Mouse (Mus musculus) kidney, postnatal 0 days (tissue): Measurements from ENCODE around the gene Rnaset2b. TPM values are rescaled to one million over a fixed set of nuclear protein-coding genes. Genes with fewer than 3 reads are reported as not detected.
"Not testable (repeated sequence)": the region's sequence is repeated elsewhere in the genome, so short reads cannot be mapped to it uniquely, and the experiment has no call there.

Experiments used
- ATAC-seq: fragments of 200-750 bp; cut with Nextera tagmentation; replicated peaks from 2 replicates; pipeline ENCODE4 v1.8.0; 2017; ENCODE audit warnings: low read depth, moderate number of reproducible peaks, moderate TSS enrichment, moderate library complexity; ENCODE audit not compliant: low FRiP score
- DNase-seq: peaks from one replicate; pipeline ENCODE4 v3.0.0-alpha.2; 2016; ENCODE audit warnings: low spot score
- H3K27ac ChIP-seq: fragments of 300-500 bp; sonication (generic); 2 replicates; pipeline ENCODE4 v1.5.1; 2014; ENCODE audit warnings: mild to moderate bottlenecking
- H3K27me3 ChIP-seq: fragments of 300-500 bp; sonication (generic); 2 replicates; pipeline ENCODE4 v1.6.1; 2014; ENCODE audit warnings: low read length, mixed read lengths; ENCODE audit not compliant: insufficient read depth
- H3K36me3 ChIP-seq: fragments of 300-500 bp; sonication (generic); 2 replicates; pipeline ENCODE4 v1.6.1; 2014; ENCODE audit warnings: low read length, mixed read lengths; ENCODE audit not compliant: insufficient read depth
- H3K4me1 ChIP-seq: fragments of 300-500 bp; sonication (generic); replicated peaks from 2 replicates; pipeline ENCODE4 v1.6.1; 2014; ENCODE audit warnings: antibody characterized with exemption, low read length, mixed read lengths; ENCODE audit not compliant: insufficient read depth
- H3K4me2 ChIP-seq: fragments of 300-500 bp; sonication (generic); 2 replicates; pipeline ENCODE4 v1.6.1; 2014; ENCODE audit warnings: mild to moderate bottlenecking, low read length, moderate library complexity, mixed read lengths
- H3K4me3 ChIP-seq: fragments of 300-500 bp; sonication (generic); replicated peaks from 2 replicates; pipeline ENCODE4 v1.5.1; 2014; ENCODE audit warnings: low read depth, low read length
- H3K9ac ChIP-seq: fragments of 300-500 bp; sonication (generic); 2 replicates; pipeline ENCODE4 v1.6.1; 2014; ENCODE audit warnings: low read depth, low read length
- H3K9me3 ChIP-seq: fragments of 300-500 bp; sonication (generic); replicated peaks from 2 replicates; pipeline ENCODE4 v1.6.1; 2016; ENCODE audit warnings: low read length, inconsistent platforms, mixed read lengths
- WGBS: fragments of 180-500 bp; shearing (Covaris S2); extraction: QIAGEN DNeasy Blood & Tissue Kit; methylation state at CpG from one replicate; pipeline ENCODE4 v1.1.7; 2014; 5-methylcytosine and 5-hydroxymethylcytosine counted together
- polyA plus RNA-seq: library from polyadenylated mRNA; unstranded; fragments of >200 nt; fragmentation: Nextera tagmentation; extraction: Ambion mirVana; gene quantifications from 2 replicates; pipeline ENCODE4 v1.2.1, GENCODE M21; 2015

Gene Rnaset2b
- polyA plus RNA-seq, 1 experiment from 2014 or later, result 580 TPM

DNA sequence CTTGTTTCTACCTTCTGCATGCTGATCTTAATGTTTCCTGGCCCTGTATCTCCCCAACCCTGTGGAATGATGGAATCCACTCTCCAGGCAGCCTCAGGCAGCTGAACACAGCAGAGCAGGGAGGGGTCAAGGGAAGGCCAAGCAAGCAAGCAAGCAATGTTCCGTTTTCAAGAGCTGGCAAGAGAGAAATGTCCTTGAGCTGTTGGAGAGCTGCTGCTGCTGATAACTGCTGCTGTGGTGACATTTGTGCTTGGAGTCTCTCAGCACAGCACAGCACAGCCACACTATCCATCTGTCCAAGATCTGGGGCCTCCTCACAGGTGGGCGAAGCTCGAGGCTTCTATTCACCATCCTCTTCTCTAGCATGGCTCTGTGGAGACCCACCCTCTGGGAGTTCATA, 33.0 kb downstream of the Rnaset2b start:
- DNase-seq, H3K36me3 ChIP-seq, ATAC-seq: not testable (repeated sequence)

DNA sequence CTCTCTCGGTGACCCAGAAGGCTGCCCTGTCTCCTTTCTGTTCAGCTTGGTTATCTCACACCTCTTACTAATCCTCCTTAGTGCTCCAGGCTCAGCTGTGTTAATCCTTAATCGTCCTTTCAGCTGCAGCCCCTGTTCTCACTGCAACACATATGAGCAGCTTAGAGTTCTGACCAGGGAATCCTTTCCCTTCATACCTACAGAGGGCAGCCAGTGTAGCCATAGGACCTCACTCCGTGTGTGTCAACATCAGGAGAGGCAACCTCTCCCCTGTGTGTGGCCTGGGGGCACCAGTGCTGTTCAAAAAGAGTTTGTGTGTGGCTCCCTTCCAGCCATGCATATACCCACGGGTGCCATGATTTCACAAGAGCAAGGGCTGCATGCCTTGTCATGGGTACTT, 35.2 kb downstream of the Rnaset2b start:
- not testable (repeated sequence) for ATAC-seq, H3K4me3 ChIP-seq, H3K9ac ChIP-seq, H3K27me3 ChIP-seq, H3K27ac ChIP-seq, H3K4me2 ChIP-seq, H3K36me3 ChIP-seq, H3K9me3 ChIP-seq, DNase-seq, H3K4me1 ChIP-seq
- 59% methylated on average over 3 of the region's 4 CpGs for WGBS

More for the DNA sequence above, 33.0 kb downstream of the Rnaset2b start:
- not testable (repeated sequence) for H3K4me3 ChIP-seq, H3K9me3 ChIP-seq, H3K4me2 ChIP-seq, H3K9ac ChIP-seq, H3K4me1 ChIP-seq, H3K27me3 ChIP-seq, H3K27ac ChIP-seq
- WGBS, result no CpG with 5 or more reads among the region's 3 CpGs

DNA sequence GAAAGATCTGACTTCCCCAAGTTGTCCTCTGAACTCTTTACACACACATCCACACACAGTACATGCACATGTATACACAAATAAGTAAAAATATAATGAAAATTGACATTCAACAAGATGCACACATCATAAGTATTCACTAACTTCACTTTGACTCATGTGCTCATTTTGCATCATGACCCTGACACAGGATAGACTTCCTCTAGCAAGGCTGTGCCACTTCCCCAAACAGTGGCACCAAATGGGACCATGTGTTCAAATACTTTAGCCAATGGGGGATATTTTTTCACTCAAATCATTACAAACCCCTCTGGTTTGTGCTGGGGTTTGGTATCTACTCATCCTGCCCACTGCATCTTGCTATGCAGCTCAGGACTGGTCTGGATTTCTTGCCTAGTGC, 38.5 kb downstream of the Rnaset2b start:
- H3K9me3 ChIP-seq, DNase-seq, H3K9ac ChIP-seq, H3K27ac ChIP-seq, H3K4me2 ChIP-seq, ATAC-seq, H3K27me3 ChIP-seq, H3K36me3 ChIP-seq, H3K4me3 ChIP-seq, H3K4me1 ChIP-seq: not testable (repeated sequence)

DNA sequence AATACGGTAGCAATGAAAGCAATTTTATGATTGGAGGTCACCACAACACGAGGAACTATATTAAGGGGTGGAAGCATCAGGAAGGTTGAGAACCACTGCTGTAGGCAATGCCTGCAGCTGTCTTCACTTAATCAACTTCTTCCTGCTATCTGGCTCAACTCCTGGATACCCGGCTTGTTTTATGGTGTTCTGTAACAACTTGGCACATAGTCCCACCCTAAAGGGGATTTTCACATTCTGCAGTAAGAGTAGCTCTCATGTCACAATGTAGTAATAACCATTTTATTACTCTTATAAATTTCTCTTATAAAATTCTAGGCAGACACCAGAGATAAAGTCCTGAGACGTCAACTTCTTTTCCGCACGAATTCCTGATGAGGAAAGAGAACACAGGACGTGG, 39.0 kb downstream of the Rnaset2b start:
- H3K9me3 ChIP-seq, H3K36me3 ChIP-seq, H3K4me1 ChIP-seq, H3K4me3 ChIP-seq, ATAC-seq, H3K27me3 ChIP-seq, H3K9ac ChIP-seq, H3K27ac ChIP-seq, H3K4me2 ChIP-seq, DNase-seq: not testable (repeated sequence)
- WGBS, result no CpG with 5 or more reads among the region's 7 CpGs

DNA sequence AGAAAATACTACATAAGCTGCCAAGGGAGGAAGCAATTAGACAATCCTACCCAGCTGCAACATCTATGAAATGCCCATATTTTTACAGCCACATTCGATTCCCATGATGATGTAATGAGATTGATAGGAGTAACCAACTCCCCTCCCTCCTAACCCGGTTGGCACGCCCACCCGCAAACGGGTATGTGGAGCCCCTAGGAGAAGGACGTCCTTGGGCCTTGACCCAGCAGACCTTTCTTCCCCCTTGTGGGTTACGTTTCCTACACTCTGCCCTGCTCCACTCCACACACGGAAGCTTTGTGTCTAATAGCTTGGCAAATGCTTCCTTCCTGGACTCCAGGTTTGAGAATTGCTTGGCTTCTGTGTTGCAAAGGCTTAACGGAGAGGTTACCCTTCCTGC, 39.5 kb downstream of the Rnaset2b start:
- WGBS, result 51% methylated on average over 4 of the region's 9 CpGs
- H3K27me3 ChIP-seq, H3K36me3 ChIP-seq, H3K9me3 ChIP-seq, H3K4me3 ChIP-seq, H3K27ac ChIP-seq, H3K4me2 ChIP-seq, H3K4me1 ChIP-seq, H3K9ac ChIP-seq, ATAC-seq: not testable (repeated sequence)
- peak; percentile 1 for DNase-seq

DNA sequence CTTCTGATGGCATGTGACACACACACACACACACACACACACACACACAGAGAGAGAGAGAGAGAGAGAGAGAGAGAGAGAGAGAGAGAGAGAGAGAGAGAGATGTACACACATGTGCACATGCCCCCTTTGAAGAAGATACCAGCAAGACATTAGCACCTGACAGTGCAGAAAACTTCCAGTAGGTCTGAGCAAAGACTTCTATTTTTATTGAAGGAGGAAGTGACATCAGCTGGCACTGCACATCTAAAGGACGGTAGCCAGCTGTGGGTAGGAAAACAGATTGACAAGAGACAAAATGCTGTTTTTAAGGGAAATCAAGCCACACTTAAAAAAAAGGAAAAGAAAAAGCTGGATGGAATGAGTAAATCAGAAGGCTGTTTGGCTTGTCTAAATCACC, 43.8 kb downstream of the Rnaset2b start:
- H3K27ac ChIP-seq, H3K9me3 ChIP-seq, H3K27me3 ChIP-seq, H3K4me1 ChIP-seq, ATAC-seq, H3K4me3 ChIP-seq, DNase-seq, H3K4me2 ChIP-seq, H3K36me3 ChIP-seq, H3K9ac ChIP-seq: not testable (repeated sequence)
- WGBS, result no CpG with 5 or more reads among the region's 1 CpGs

DNA sequence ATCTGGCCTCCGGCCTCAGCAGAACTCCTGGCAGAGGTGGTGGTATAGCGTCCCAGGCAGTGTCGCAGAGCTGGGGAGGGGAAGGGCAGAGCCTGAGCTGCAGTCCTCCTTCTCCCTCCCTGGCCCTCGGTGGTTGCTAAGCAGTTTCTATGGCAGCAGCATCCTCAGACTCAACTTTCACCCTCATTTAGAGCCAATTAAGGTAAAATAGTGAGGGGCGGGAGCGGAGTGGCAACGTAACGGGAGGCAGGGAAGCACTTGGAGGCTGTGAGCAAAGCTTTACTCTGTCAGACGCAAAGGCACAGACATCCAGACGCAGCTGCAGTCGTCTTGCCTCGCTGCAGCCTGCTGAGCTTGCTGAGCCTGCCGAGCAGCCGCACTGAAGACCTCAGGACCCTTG, 54.8 kb downstream of the Rnaset2b start, which contains the start of gene Gm1604a:
Gm1604a (plus strand) TSS at position 312 of the 400 bp plus-strand sequence.
- H3K4me2 ChIP-seq, H3K27ac ChIP-seq, ATAC-seq, H3K9ac ChIP-seq, H3K27me3 ChIP-seq, H3K9me3 ChIP-seq, H3K4me3 ChIP-seq, H3K4me1 ChIP-seq, H3K36me3 ChIP-seq, DNase-seq: not testable (repeated sequence)
- WGBS, result 21% methylated on average over 5 of the region's 14 CpGs

DNA sequence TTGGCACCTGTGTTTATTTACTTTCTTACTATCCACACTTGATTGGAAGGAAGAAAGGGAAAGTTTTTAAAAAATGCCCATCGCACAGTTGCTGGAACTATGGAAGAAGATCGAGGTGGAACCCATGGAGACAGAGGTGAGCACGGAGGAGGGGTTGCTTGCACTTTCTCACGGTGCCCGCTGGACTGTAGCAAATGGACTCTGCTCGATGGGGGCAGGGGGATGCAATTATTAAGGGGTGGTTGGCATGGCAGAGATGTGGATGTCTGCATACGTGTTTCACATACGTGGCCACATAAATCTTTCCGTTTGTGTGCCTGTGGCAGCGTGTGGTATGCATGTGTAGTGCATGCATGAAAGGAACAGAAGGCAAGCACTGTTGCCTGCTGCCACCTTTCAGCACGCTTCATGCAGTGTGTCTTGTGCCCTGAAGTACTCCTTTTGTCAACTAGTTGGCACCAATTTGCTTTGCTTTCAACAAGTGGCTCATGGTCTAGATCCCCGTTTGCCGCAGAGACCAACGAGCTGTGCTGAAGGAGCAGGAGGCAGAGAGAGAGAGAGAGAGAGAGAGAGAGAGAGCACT, 55.4 kb downstream of the Rnaset2b start:
- not testable (repeated sequence) for H3K4me3 ChIP-seq, H3K4me2 ChIP-seq, H3K9ac ChIP-seq, H3K36me3 ChIP-seq, H3K9me3 ChIP-seq, H3K27ac ChIP-seq, DNase-seq, H3K27me3 ChIP-seq, H3K4me1 ChIP-seq
- WGBS, result 27% methylated on average over 3 of the region's 14 CpGs
- ATAC-seq, result peak; percentile 53

DNA sequence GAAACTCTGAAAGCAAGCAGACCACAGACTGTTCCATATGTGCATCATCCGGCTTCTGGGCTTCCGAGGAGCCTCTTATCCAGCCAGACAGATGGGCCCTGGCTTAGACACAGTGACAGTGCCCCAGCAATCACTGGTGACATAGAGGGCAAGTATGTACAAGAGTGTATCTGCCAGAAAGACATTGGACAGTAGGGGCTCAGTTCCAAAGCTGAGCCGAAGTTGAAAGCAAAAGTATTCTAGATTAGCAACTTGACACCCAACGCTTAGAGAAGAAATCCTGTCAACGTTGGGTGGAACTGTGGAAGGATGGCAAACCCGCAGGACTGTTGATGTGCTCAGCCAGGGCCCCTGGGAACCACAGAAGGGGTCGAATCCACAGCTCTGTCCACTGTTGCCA, 59.8 kb downstream of the Rnaset2b start:
- not testable (repeated sequence) for H3K4me3 ChIP-seq, H3K27ac ChIP-seq, H3K9ac ChIP-seq, H3K27me3 ChIP-seq, DNase-seq, H3K4me1 ChIP-seq, H3K36me3 ChIP-seq, H3K4me2 ChIP-seq, ATAC-seq, H3K9me3 ChIP-seq
- 66% methylated on average over 5 of the region's 7 CpGs for WGBS

DNA sequence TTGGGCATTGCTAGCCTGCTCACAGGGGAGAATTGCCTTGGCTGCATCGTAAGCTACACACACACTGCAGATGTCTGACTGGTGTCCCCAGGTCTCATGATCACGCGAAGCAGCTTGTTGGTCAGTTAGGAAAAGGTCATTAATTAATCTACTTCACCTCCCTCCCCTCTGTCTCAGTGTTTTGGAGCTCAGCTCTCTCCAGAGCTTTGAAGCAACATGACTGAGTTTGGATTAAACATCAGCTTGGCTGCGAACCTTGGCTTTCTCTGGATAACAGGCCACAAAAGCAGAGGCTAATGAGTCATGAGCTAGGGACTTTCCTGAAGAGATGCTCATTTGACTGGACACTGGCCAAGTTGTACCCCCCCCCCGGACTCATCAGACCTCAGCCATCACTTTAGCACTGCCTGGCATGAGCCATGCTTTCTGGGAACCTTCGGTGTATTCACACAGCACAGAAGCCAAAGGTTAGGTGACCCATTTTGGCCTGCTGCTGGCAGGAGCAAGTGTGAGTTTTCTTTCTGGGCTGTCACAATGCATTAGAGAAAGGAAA, 60.3 kb downstream of the Rnaset2b start:
- 42% methylated on average over 3 of the region's 6 CpGs for WGBS
- H3K27ac ChIP-seq, H3K27me3 ChIP-seq, H3K4me2 ChIP-seq, H3K9ac ChIP-seq, H3K4me3 ChIP-seq, H3K9me3 ChIP-seq, H3K36me3 ChIP-seq, H3K4me1 ChIP-seq: not testable (repeated sequence)
- DNase-seq (peak; percentile 0), ATAC-seq (peak; percentile 80)
